Mouse (Mus musculus) lung, postnatal 0 days (tissue): Measurements from ENCODE around the gene Dnmbp.

Experiments
- CTCF ChIP-seq: IDR thresholded peaks from 2 replicates; pipeline ENCODE4 v1.5.1; 2016; ENCODE audit warnings: antibody characterized with exemption, mild to moderate bottlenecking
- EP300 ChIP-seq: IDR thresholded peaks from 2 replicates; pipeline ENCODE4 v1.6.1; 2016; ENCODE audit warnings: antibody characterized with exemption, mild to moderate bottlenecking, control low read depth

DNA sequence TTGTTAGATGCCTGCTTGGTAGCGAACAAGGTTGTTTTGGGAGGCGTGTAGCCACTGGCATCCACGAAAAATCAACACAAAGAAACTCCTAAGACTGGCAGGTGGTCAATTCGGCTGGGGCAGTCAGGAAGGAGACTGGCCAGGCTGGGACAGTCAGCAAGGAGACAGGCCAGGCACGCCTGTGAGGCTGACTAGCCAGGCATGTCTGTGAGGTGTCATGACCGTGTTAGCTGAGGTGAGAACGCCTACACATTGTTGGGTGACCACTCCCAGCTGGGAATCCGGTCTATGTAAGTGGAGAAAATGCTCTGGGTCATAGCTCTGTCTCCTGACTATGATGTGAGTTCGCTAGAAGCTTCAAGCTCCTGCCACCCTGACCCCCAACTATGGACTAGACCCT lies 22.8 kb upstream of the Dnmbp start:
- TF ChIP-seq CTCF (no peak), EP300 (no peak)
